Mouse (Mus musculus): ENCODE data around the gene Sco2.

Sco2 gene

DNA sequence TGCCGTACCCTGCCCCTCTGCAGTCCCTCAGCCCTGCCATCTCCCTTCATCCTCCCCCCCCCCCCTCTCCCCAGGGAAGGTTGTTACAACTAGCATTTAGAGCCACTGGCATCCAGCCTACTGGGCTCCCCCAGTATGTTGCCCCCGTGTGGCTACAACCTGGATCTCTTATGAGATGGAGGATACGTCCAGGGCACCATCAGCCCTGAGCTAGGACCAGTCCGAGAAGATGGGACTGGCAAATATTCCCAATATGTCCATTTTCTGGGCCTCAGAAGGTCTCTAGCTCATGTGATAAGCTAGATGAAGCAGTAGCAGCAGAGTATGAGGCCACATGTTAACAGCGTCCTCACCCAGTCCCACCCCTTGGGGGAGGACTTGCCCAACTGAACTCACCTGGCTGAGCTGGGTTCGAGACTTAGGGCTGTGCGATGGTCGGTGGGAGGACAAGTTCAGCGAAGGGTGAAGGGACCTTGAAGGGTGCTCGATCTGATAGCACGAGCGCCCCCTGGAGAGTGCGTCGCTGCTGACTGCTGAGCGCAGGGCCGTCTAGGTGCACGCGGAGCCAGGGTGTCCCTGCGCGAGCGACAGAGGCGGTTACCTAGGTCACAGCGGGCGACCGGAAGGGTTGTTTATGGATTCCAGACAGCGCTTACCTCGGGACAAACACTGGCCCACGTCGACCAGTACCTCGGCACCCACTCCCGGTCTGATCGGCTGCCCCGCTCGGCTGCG is 452 bp downstream of the Sco2 start:
- DNase-seq (ENCODE audit: low spot score) = peak; percentile 88

DNA sequence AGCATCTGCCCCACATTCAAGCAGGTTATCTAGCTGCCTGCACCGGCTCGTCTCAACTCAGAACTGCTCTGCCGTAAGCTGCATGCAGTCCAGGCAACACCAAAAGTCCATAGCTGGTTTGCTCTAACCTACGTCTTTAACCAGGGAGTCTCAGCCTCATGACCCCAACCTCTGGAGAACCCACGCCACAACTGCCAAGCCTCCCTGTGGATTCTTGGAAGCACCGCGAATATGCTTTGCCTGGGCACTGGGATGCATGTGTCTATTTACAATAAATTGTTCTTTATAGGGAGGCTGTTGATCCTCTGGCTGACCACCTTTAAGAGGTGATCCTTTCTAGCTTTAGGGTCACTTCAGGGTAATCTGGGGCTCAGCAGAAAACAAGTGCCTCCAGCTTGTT is 1.1 kb downstream of the Sco2 start:
- DNase-seq (ENCODE audit: low spot score) = no peak

DNA sequence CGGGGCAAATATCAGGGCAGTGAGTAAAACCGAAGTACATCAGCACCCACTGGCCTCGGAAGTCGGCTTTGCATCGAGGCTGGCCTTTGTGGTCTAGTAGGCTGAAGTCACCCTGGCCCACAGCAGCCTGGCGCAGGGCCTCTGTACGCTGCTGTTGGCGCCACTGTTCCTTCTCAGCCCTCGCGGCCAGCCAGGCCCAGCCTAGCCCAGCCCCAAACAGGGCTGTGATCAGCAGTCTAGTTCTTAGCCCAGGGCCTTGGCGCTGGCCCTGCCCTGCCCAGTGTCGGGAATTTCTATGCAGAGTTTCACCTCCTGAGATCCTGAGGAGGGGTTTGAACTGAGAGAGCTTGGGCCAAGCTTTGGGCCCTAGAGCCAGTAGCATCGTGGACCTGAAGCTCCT is 1.6 kb downstream of the Sco2 start:
- DNase-seq (ENCODE audit: low spot score) = no peak

DNA sequence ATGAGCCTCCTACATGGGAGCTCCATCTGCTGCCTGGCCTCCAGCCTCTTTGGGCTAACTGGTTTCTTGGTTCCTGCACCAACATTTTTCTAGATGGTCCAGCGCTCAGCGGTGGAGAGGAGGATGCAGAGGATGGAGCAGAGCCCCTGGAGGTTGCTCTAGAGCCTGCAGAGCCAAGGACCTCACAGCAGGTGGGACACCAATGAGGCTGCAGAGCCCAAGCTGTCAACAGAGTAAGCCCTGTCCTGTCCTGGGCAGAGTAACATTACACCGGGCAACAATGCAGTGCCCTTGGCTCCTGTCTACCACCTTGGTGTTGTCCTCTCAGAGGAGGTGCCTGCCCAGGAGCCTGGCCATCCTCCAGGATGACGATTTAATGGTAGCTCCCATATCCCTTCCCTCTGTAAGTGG is 8.5 kb downstream of the Sco2 start:
- DNase-seq (ENCODE audit: low spot score) = no peak

DNA sequence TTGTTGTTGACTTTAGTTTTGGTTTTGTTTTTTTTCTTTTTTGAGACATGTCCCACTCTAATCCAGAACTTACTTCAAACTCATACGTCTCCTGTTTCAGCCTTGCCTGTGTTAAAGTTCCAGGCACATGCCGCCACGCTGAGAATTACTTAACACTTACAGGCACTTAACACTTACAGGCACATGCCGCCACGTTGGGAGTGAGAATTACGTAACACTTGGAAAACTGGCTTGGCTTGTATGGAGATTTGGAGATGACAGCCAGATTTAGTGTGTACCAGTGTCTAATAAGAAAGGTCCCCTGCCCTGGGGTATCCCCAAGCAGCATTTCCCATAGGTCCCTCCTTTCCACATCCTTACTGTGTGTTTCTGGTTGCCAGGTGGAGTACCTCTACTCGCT is 10.6 kb downstream of the Sco2 start:
- no peak for DNase-seq (ENCODE audit: low spot score)

DNA sequence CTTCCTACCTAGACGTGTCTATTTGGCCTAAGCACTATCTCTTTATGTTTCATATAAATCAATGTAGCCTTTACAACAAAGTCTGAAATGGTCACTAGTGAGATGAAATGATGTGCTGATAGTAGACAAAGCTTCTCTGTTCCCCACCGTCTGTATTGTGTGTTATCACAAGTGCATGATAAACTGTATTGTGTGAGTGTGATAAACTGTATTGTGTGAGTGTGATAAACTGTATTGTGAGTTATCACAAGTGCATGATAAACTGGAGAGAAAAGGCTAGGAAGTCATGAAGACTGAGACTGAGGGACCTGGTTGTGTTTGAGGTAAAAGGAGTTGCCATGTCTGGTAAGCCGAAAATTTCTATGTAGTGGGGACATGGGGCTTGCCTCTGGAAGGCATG is 14.9 kb downstream of the Sco2 start:
- no peak for DNase-seq (ENCODE audit: low spot score)

DNA sequence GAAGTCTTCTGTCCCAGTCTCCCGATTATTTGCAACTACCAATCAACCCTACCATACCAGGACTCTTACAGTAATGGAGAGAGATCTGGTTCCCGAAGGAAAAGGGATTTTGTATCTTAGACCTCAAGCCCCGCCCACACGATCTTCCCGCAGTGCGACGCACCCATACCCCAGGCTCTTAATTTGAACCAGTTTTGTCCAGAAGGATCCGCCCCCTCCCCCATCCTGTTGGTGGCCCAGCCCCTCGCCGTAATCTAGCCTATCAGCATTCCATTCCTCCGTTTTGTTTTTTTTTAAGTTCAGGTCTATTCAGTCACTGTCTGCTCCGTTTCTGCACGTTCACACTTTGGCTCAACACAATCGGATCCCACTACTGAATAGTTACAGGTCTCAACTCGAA is 17.3 kb downstream of the Sco2 start:
- peak; percentile 87 for DNase-seq (ENCODE audit: low spot score)

DNA sequence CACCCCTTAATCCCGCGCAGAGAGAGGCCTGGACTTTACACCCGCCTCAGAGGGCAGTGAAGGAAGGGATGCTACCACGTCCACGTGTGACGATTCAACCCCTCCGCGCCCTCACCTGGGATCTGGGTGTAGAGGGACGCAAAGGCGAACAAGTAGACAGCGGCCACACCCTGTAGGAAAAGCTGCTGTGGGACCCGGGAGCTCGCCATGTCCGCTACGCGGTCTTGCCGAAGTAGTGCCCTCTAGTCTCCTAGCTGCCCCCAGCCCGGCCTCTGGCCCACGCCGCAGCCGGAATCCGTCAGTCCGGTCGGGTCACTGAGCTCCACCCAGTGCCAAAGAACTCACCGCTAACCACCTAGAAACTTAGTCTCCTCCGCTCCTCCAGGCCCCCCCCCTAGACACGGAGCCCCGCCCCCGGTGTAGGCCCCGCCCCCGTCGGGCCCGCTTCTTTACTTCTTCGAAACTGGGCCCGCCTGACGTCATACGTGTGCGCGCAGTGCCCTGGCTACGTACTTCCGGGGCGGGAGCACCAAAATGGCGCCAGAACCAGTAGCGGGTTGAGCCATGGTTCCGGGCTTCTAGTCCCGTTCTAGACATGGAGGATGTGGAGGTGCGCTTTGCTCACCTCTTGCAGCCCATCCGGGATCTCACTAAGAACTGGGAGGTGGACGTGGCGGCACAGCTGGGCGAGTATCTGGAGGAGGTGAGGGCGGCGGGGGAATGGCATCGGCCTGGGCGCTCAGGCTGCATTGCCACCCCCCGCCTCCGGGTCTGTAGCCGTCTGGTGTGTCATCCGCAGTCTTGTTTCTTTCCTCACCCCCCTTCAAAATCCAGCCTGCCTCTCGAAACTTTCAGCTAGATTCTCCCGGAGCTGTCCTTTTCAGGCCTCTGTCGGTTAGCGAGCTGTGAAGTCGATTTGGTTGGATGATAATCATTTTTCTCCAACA is 18.1 kb downstream of the Sco2 start, which contains the start of the genes Lmf2 and Ncaph2:
Gene Lmf2, minus strand, starts transcription at position 419 of the 947 bp plus-strand sequence.
Gene Ncaph2, plus strand, starts transcription at position 479 of the 947 bp plus-strand sequence.
- DNase-seq (ENCODE audit: low spot score) = peak; percentile 96

DNA sequence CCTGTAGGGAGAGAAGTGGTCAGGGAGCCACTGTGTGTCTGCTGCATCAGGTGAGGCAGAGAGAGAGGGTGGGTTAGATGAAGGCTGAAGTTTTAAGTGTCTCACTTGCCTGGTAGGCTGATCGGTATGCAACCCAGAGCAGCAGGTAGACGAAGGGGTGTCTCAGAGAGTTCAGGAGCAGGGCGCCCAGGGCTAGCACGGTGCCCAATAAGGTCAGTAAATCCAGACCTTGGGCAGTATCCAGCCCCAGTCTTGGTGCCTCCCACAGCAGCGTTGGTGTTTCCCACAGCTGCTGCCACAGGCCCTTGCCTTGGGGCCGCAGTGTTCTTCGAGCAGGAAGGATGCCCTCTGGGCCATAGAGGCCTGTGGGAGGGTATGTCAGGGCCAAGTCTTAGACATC is 19.2 kb downstream of the Sco2 start:
- DNase-seq (ENCODE audit: low spot score) = no peak

DNA sequence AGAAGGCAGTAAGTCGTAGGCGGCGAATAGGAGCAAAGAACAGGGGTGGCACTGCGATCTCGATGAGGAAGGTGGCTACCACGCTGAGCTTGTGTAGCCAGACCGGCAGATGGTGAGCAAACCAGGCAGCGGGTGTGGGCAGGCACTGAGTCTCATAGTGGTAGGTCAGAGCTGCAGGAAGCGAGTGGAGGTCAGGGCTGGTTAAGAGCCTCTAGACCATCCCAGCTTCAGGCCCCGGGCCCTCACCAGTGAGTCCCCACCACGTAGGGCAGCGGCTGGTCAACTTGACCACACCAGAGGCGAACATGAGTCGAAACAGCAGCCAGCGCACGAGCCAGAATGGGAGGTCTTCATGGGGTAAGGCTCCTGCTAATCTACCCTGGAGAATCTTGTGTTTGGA is 19.8 kb downstream of the Sco2 start:
- no peak for DNase-seq (ENCODE audit: low spot score)

DNA sequence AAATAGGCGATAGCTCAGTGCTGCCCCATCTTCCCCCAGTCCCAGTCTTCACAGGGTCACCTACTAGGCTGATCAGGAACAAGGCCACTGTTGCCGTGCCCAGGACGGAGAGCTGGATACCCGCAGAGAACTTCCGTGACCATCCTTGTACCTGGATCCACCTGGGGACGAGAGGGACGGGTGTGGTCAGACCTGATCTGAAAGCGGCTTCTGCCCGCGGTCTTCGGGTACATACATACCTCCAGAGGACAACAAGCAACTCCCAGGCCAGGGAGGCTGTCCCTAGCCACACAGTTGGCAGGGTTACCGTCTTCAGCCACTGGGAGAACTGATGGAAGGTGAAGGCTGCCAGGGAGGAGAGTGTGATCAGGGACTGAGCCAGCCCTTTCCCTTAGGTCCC is 20.9 kb downstream of the Sco2 start:
- DNase-seq (ENCODE audit: low spot score) = no peak

DNA sequence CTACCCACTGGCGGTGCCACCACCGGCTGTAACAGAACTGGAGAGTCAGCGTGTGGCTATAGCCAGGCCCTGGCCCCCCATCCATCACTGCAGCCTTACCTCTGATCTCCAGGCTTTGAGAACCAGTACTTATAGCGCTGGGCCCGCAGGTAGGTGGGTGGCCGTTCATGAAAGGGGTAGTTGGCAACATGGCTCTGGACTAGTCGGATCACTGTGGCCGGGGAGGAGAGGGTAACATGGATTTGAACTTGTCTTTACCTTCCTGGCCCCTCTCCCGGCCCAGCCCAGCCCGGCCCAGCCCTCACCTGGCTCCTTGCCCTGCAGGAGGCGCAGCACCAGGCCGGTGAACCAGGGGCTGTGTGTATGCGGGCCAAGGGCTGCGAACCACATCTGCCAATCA is 21.6 kb downstream of the Sco2 start:
- DNase-seq (ENCODE audit: low spot score) = no peak

DNA sequence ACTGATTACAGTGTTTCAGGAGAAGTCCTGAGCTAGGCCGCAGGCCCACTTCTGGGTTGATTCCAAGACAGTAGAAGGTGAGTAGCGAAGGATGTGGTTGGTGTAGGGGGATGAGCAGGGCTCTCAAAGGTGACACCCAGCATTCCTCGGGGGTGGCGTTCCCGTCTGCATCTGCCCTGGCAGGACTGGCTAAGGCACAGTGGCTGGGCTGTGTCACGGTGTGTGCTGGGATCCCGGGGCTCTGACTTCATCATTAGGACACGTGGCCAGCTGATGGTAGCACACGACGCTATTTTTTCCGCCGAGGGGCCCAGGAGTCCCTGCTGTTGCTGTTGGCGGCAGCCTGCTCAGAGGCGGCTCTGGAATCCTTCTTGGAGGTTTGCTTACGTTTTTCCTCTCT is 22.3 kb downstream of the Sco2 start:
- DNase-seq (ENCODE audit: low spot score) = no peak

DNA sequence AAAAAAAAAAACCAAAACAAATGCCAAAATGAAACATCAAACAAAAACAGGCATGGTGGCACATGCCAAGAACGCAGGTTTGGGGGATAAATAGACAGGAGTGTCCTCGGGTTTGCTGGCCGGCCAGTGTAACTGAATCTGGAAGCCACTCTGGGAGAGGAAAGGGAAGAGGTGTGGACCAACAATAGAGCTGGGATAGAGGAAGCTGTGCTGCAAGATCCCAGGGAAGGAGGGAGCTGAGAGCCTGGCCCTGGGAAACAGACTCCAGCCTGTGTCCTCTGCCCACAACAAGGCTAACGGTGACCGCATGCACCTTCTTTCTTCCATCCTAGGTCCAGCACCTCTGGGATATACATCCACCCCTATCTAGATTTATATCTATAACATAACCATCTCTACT is 23.2 kb downstream of the Sco2 start:
- no peak for DNase-seq (ENCODE audit: low spot score)

DNA sequence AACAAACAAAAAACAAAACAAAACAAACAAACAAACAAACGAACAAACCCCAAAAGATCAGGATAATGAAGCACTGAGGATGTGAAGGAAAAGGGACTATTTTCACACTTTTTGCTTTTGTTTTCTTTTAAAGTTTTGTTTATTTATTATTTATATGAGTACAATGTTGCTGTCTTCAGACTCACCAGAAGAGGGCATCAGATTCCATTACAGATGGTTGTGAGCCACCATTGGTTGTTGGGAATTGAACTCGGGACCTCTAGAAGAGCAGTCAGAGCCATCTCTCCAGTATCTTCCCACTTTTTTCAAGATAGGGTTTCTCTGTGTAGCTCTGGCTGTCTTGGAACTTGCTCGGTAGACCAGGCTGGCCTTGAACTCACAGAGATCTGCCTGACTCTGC is 30.3 kb downstream of the Sco2 start:
- DNase-seq (ENCODE audit: low spot score) = no peak

DNA sequence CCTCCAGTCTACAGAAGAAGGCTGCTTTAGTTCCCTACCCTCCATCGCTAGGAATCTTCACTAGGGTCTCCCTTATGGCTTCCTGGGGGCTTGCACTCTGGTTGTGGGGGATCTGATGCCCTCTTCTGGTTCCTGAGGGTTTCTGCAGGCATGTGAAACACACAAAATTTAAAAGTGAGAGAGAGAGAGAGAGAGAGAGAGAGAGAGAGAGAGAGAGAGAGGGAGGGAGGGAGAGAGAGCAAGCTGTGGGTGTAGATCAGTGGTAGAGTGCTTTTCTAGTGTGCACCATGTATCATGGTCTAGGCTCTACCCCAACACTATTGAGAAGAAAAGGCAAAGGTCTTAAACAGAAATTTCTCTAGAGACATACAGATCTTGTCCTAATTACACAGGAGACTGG is 32.0 kb downstream of the Sco2 start:
- DNase-seq (ENCODE audit: low spot score) = no peak

DNA sequence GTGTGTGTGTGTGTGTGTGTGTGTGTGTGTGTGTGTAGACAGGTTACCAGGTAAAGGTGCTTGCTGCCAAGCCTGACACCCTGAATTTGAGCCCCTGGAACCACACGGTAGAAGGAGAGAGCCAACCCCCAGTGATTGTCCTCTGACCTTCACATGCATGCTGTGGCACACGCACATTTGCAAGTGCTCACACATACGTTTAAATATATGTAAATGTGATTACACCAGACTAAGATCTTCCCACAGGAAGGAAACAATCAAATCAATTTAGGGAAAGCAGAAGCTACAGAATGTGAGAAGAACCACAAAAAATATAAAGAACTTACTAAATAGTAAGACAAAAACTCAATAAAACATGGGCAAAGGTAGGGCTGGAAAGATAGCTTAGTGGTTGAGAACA is 33.5 kb downstream of the Sco2 start:
- no peak for DNase-seq (ENCODE audit: low spot score)

DNA sequence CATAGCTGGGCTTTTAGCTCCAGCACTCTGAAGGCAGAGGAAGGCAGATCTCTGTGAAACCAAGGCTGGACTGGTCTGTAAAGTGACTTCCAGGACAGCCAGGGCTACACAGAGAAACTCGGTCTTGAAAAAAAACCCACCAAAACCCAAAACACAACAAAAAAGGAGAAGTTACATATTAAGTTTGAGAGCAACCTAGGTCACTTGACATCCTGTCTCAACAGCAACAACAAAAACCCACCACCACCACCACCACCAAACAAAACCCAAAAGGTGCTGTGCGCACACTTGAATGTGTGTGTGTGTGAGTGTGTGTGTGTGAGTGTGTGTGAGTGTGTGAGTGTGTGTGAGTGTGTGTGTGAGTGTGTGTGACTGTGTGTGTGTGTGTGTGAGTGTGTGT is 34.0 kb downstream of the Sco2 start:
- no peak for DNase-seq (ENCODE audit: low spot score)

DNA sequence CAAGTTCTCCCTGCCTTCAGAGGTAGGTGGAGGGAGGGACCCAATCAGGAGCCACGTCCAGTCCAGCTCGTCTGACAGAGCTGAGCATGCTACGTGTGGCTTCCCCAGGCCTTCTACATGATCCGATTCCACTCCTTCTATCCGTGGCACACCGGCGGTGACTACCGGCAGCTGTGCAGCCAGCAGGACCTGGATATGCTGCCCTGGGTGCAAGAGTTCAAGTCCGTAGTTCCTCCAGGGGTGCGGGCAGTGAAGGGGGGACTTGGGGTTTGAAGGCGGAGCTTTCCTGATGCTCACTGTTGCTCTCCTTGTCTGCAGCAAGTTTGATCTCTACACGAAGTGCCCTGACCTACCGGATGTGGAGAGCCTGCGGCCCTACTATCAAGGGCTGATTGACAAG is 37.2 kb downstream of the Sco2 start:
- no peak for DNase-seq (ENCODE audit: low spot score)

DNA sequence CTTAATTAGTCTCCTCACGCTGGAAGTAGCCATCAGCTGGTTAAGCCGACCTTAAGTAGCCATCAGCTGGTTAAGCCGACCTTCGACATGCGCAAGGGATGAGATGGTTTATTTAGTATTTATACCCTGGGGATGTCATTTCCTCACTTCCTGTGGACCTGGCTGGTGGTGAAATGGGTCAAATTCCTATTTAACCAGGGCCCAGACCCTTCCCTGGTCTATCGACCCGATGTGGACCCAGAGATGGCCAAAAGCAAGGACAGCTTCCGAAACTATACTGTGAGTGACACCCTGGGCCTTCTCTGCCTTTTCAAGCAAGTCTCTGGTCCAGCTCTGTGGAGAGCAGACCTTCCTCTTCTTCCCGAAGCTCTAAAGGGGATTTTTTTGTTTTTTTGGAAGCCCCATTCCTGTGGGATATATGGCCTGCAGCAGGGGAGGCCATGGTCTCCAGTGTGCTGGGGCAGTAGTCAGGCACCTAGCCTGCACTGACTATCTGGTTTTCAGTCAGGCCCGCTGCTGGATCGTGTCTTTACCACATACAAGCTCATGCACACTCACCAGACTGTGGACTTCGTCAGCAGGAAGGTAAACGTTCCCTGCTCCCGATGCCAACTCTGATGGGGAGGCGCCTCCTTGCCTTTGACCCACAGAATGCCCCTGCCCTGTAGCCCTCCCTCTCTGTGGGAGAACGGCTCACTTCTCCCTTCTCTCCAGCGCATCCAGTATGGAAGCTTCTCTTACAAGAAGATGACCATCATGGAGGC is 38.7 kb downstream of the Sco2 start:
- no peak for DNase-seq (ENCODE audit: low spot score)

DNA sequence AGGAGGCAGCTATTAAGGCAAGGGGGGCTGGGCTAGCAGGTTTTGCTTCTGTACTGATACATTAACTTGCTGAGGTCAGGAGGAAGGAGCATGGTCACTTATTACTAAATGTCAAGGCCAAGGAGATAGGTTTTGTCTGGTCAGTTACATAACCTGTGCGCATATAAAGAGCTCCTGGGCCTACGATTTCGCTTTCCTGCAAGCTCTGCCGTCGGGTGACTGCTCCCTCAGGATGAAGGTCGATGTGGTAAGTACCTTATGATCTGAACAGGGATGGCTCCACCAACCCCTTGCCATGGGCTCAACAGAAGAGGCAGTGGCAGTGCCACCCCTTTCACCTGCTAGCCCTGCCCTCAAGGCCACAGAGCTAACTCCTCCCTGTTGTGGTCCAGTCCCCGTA is 39.4 kb downstream of the Sco2 start, which contains the start of gene Miox:
Gene Miox, plus strand, starts transcription at position 128 of the 400 bp plus-strand sequence.
- no peak for DNase-seq (ENCODE audit: low spot score)

DNA sequence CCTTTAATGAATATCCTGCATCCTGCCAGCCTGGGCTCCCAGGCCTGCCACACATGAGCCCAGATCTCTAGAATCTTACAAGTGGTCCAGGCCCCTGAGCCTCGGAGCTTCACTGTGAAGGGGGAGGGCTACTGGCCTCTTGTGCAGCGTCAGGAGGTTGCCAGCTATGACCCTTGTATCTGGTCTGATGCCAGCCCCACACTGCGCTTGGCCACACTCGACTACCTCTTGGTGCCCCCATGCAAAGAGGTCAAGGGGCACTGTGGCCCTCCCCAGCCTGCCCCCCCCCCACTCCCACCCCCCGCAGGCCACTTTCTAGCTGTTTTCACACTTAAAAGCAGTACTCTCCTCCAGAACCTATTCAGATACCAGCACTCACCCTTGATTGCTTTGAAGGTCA is 47.2 kb downstream of the Sco2 start:
- no peak for DNase-seq (ENCODE audit: low spot score)
